Mouse (Mus musculus) stomach, embryonic 16.5 days (tissue): ENCODE data around the gene Pnpla2. TPM values are rescaled to one million over a fixed set of nuclear protein-coding genes. Genes with fewer than 3 reads are reported as not detected.

Experiments used
- ATAC-seq: fragments of 200-750 bp; cut with Nextera tagmentation; 2 replicates; pipeline ENCODE4 v1.8.0; 2017; ENCODE audit warnings: moderate number of reproducible peaks, moderate TSS enrichment; ENCODE audit not compliant: insufficient read depth, low FRiP score
- H3K27ac ChIP-seq: fragments of 300-500 bp; sonication (generic); 2 replicates; pipeline ENCODE4 v1.5.1; 2014; ENCODE audit warnings: low read length
- H3K27me3 ChIP-seq: fragments of 300-500 bp; sonication (generic); 2 replicates; pipeline ENCODE4 v1.6.1; 2014; ENCODE audit warnings: low read length, control low read depth, mixed read lengths; ENCODE audit not compliant: control insufficient read depth, insufficient read depth
- H3K36me3 ChIP-seq: fragments of 300-500 bp; sonication (generic); 2 replicates; pipeline ENCODE4 v1.6.1; 2014; ENCODE audit warnings: low read length; ENCODE audit not compliant: control insufficient read depth, insufficient read depth
- H3K4me1 ChIP-seq: fragments of 300-500 bp; sonication (generic); 2 replicates; pipeline ENCODE4 v1.6.1; 2014; ENCODE audit warnings: low read length, control low read depth, mixed read lengths; ENCODE audit not compliant: control insufficient read depth, insufficient read depth
- H3K4me2 ChIP-seq: fragments of 300-500 bp; sonication (generic); 2 replicates; pipeline ENCODE4 v1.6.1; 2014; ENCODE audit warnings: low read depth, low read length, mixed read lengths
- H3K4me3 ChIP-seq: fragments of 300-500 bp; sonication (generic); replicated peaks from 2 replicates; pipeline ENCODE4 v1.5.1; 2014; ENCODE audit warnings: mild to moderate bottlenecking, low read length
- H3K9ac ChIP-seq: fragments of 300-500 bp; sonication (generic); 2 replicates; pipeline ENCODE4 v1.6.1; 2014; ENCODE audit warnings: low read length
- H3K9me3 ChIP-seq: fragments of 300-500 bp; sonication (generic); replicated peaks from 2 replicates; pipeline ENCODE4 v1.6.1; 2016; ENCODE audit warnings: low read length, control low read depth; ENCODE audit not compliant: control insufficient read depth
- WGBS: fragments of 180-500 bp; shearing (Covaris S2); extraction: QIAGEN DNeasy Blood & Tissue Kit; methylation state at CpG from one replicate; pipeline ENCODE4 v1.1.7; 2014; 5-methylcytosine and 5-hydroxymethylcytosine counted together
- polyA plus RNA-seq: library from polyadenylated mRNA; unstranded; fragments of >200 nt; fragmentation: Nextera tagmentation; extraction: Ambion mirVana; gene quantifications from 2 replicates; pipeline ENCODE4 v1.2.1, GENCODE M21; 2015

Gene Pnpla2
- polyA plus RNA-seq, 1 experiment from 2014 or later = 34.0 TPM

GRCm38 (mm10) chr7:141435129-141435855 is 19.7 kb upstream of the Pnpla2 start:
- Histone ChIP-seq H3K27me3 (no peaks in the 10 kb centered on the region), H3K4me3 (peak overlapping the region; percentile 54), H3K9ac (peak overlapping the region; percentile 74), H3K27ac (peak overlapping the region; percentile 35; the same call in 1 of the 2 replicates), H3K4me2 (peak overlapping the region; percentile 67), H3K9me3 (no peaks in the 10 kb centered on the region), H3K36me3 (no peaks in the 10 kb centered on the region), H3K4me1 (peaks cover 24% of the 10 kb centered on the region)
- WGBS = 3% methylated on average over 17 of the region's 17 CpGs
- peak; percentile 31; the same call in 1 of the 2 replicates for ATAC-seq

- Histone ChIP-seq H3K27me3 (no peaks in the 10 kb centered on the region), H3K9ac (no peak overlapping the region), H3K4me3 (no peak overlapping the region), H3K27ac (no peak overlapping the region), H3K9me3 (no peaks in the 10 kb centered on the region), H3K4me1 (peaks cover 29% of the 10 kb centered on the region), H3K4me2 (peak overlapping the region; percentile 67), H3K36me3 (no peaks in the 10 kb centered on the region)
- no peak for ATAC-seq
- WGBS = 80% methylated on average over 9 of the region's 9 CpGs
Measured at GRCm38 (mm10) chr7:141435856-141436522, 19.0 kb upstream of the Pnpla2 start.

GRCm38 (mm10) chr7:141436523-141436892 is 18.5 kb upstream of the Pnpla2 start:
- Histone ChIP-seq H3K4me1 (peaks cover 30% of the 10 kb centered on the region), H3K27me3 (no peaks in the 10 kb centered on the region), H3K9me3 (no peaks in the 10 kb centered on the region), H3K27ac (no peak overlapping the region), H3K4me2 (peak overlapping the region; percentile 90), H3K36me3 (no peaks in the 10 kb centered on the region), H3K4me3 (peak overlapping the region; percentile 70; the same call in 1 of the 2 replicates), H3K9ac (peak overlapping the region; percentile 82)
- no peak for ATAC-seq
- 63% methylated on average over 2 of the region's 2 CpGs for WGBS

GRCm38 (mm10) chr7:141437178-141438120 is 17.5 kb upstream of the Pnpla2 start, which contains the start of gene Slc25a22:
Gene Slc25a22, minus strand, starts transcription at chr7:141437892.
- Histone ChIP-seq H3K9me3 (no peaks in the 10 kb centered on the region), H3K36me3 (no peaks in the 10 kb centered on the region), H3K4me3 (peak within 1 kb of the TSS; percentile 70), H3K27ac (peak within 1 kb of the TSS; percentile 54; the same call in 1 of the 2 replicates), H3K27me3 (no peaks in the 10 kb centered on the region), H3K4me2 (peak within 1 kb of the TSS; percentile 90), H3K9ac (peak within 1 kb of the TSS; percentile 82), H3K4me1 (peaks cover 35% of the 10 kb centered on the region)
- WGBS = 6% methylated on average over 53 of the region's 53 CpGs
- ATAC-seq = peak; percentile 80

- Histone ChIP-seq H3K4me3 (no peak overlapping the region), H3K27ac (no peak overlapping the region), H3K36me3 (no peaks in the 10 kb centered on the region), H3K4me2 (no peak overlapping the region), H3K9me3 (no peaks in the 10 kb centered on the region), H3K4me1 (peaks cover 44% of the 10 kb centered on the region), H3K27me3 (no peaks in the 10 kb centered on the region), H3K9ac (no peak overlapping the region)
- 91% methylated on average over 12 of the region's 12 CpGs for WGBS
- no peak for ATAC-seq
Measured at GRCm38 (mm10) chr7:141438201-141438968, 16.6 kb upstream of the Pnpla2 start.

- Histone ChIP-seq H3K9me3 (no peaks in the 10 kb centered on the region), H3K4me2 (no peak overlapping the region), H3K9ac (no peak overlapping the region), H3K36me3 (no peaks in the 10 kb centered on the region), H3K27ac (no peak overlapping the region), H3K27me3 (no peaks in the 10 kb centered on the region), H3K4me3 (no peak overlapping the region), H3K4me1 (peaks cover 42% of the 10 kb centered on the region)
- WGBS = 95% methylated on average over 10 of the region's 10 CpGs
- ATAC-seq = no peak
Measured at GRCm38 (mm10) chr7:141439140-141439679, 15.8 kb upstream of the Pnpla2 start.

- Histone ChIP-seq H3K27me3 (no peaks in the 10 kb centered on the region), H3K4me1 (peaks cover 37% of the 10 kb centered on the region), H3K9ac (no peak overlapping the region), H3K4me3 (no peak overlapping the region), H3K9me3 (no peaks in the 10 kb centered on the region), H3K27ac (no peak overlapping the region), H3K36me3 (no peaks in the 10 kb centered on the region), H3K4me2 (no peak overlapping the region)
- ATAC-seq = no peak
- 93% methylated on average over 11 of the region's 11 CpGs for WGBS
Measured at GRCm38 (mm10) chr7:141439811-141440210, 15.2 kb upstream of the Pnpla2 start.

- no peak for ATAC-seq
- no peaks in the 10 kb centered on the region for H3K9me3 ChIP-seq
- no peaks in the 10 kb centered on the region for H3K36me3 ChIP-seq
- peaks cover 30% of the 10 kb centered on the region for H3K4me1 ChIP-seq
- no peaks in the 10 kb centered on the region for H3K27me3 ChIP-seq
- no peak overlapping the region for H3K4me3 ChIP-seq
- 25% methylated on average over 6 of the region's 6 CpGs for WGBS
- H3K9ac ChIP-seq = no peak overlapping the region
- no peak overlapping the region for H3K27ac ChIP-seq
- H3K4me2 ChIP-seq = no peak overlapping the region
Measured at GRCm38 (mm10) chr7:141440613-141441012, 14.4 kb upstream of the Pnpla2 start.
